Mouse (Mus musculus) brain, embryonic 14.5 days (tissue): ENCODE data around the gene Chst15.

Experiments
- CTCF ChIP-seq: fragments of 200-500 bp; IDR thresholded peaks from 2 replicates; pipeline ENCODE4 v1.5.1; 2012; ENCODE audit warnings: inconsistent platforms, mild to moderate bottlenecking, moderate library complexity, borderline replicate concordance; ENCODE audit not compliant: insufficient read depth, insufficient read length; ENCODE audit errors: extremely low read depth
- POLR2A ChIP-seq: fragments of 200-500 bp; IDR thresholded peaks from 2 replicates; pipeline ENCODE4 v1.6.1; 2012; ENCODE audit warnings: mild to moderate bottlenecking, inconsistent platforms, borderline replicate concordance; ENCODE audit not compliant: poor library complexity, insufficient read depth, insufficient read length, severe bottlenecking; ENCODE audit errors: extremely low read depth

DNA sequence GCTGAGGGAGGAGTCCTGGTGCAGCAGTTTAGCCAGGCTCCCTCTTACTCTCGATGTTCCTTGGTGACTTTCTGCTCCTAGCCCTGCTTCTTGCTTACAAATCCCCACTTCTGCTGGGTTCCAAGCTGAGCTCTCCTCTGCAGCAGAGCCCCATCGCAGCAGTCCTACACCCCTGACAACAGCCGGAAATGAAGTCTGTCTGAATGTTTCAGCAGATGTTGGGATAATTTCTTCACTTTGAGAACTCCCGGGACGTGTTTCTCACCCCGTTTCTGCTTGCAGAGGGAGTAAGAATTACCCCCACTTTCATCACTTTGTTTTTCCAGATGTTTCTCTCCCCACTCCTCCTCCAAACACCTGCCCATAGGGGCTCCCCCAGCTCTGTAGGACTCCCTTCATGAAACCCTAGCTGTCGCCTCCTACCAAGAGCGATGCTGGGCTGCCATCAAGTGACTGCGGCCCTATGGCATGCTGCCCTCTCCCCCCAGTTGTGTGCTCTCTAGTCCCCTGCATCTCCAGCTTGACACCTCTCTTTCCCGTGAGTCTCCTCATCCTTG is 67.4 kb downstream of the Chst15 start:
- TF ChIP-seq POLR2A (no peak), CTCF (no peak)
